Mouse (Mus musculus) lung, embryonic 15.5 days (tissue): Measurements from ENCODE around the gene Tmem164. TPM values are rescaled to one million over a fixed set of nuclear protein-coding genes. Genes with fewer than 3 reads are reported as not detected.
A peak's percentile ranks its signal among the peaks of the same experiment; 100 is the strongest.
"Not testable (repeated sequence)": the region's sequence is repeated elsewhere in the genome, so short reads cannot be mapped to it uniquely, and the experiment has no call there.

Experiments
- ATAC-seq: fragments of 200-750 bp; cut with Nextera tagmentation; 2 replicates; pipeline ENCODE4 v1.8.0; 2017; ENCODE audit warnings: moderate number of reproducible peaks, borderline replicate concordance; ENCODE audit not compliant: low FRiP score, low TSS enrichment; ENCODE audit errors: extremely low read depth
- H3K27ac ChIP-seq: fragments of 300-500 bp; sonication (generic); 2 replicates; pipeline ENCODE4 v1.5.1; 2015; ENCODE audit warnings: moderate library complexity, mild to moderate bottlenecking, inconsistent platforms
- H3K27me3 ChIP-seq: fragments of 300-500 bp; sonication (generic); 2 replicates; pipeline ENCODE4 v1.6.1; 2015; ENCODE audit warnings: inconsistent platforms
- H3K36me3 ChIP-seq: fragments of 300-500 bp; sonication (generic); 2 replicates; pipeline ENCODE4 v1.6.1; 2015; ENCODE audit warnings: inconsistent platforms
- H3K4me1 ChIP-seq: fragments of 300-500 bp; sonication (generic); 2 replicates; pipeline ENCODE4 v1.6.1; 2015; ENCODE audit warnings: inconsistent platforms
- H3K4me2 ChIP-seq: fragments of 300-500 bp; sonication (generic); 2 replicates; pipeline ENCODE4 v1.6.1; 2015; ENCODE audit warnings: inconsistent platforms, mild to moderate bottlenecking, moderate library complexity
- H3K4me3 ChIP-seq: fragments of 300-500 bp; sonication (generic); 2 replicates; pipeline ENCODE4 v1.5.1; 2015; ENCODE audit warnings: mild to moderate bottlenecking, inconsistent platforms
- H3K9ac ChIP-seq: fragments of 300-500 bp; sonication (generic); 2 replicates; pipeline ENCODE4 v1.6.1; 2015; ENCODE audit warnings: inconsistent platforms
- H3K9me3 ChIP-seq: fragments of 300-500 bp; sonication (generic); 2 replicates; pipeline ENCODE4 v1.6.1; 2016; ENCODE audit warnings: inconsistent platforms
- WGBS: fragments of 180-500 bp; shearing (Covaris S2); methylation state at CpG from one replicate; pipeline ENCODE4 v1.1.7; 2015; 5-methylcytosine and 5-hydroxymethylcytosine counted together
- polyA plus RNA-seq: library from polyadenylated mRNA; unstranded; fragments of >200 nt; fragmentation: Nextera tagmentation; extraction: Ambion mirVana; gene quantifications from 2 replicates; pipeline ENCODE4 v1.2.1, GENCODE M21; 2015

Tmem164 gene
- 51.3 and 53.5 TPM in 2 replicates for polyA plus RNA-seq

DNA sequence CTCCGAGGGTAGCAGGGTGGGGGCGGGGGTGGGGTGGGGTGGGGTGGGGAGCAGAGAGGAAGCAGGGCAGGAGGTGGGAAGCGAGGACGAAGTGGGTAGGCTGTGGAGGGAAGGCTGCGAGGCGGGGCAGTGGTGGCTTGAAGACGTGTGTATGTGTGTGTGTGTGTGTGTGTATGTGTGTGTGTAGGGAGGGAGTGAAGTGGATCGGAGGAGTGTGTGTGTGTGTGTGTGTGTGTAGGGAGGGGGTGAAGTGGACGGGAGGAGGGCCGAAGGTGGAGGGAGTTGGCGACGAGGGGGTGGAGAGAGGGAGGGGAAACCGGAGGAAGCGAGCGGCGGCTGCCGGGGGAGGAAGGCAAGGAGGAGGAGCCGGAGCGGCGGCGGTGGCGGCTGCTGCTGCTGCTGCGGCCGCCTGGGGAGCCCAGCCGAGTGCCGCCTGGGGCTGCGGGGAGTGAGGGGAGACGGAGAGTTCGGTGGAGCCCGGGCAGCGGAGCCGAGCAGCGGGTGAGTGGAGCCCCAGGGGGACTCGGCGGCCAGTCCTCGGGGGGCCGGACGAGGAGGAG, at the start of gene Tmem164:
Gene Tmem164, plus strand, starts transcription at position 351 of the 560 bp plus-strand sequence.
- 12% methylated on average over 16 of the region's 38 CpGs for WGBS
- Histone ChIP-seq H3K27ac (peak within 1 kb of the TSS; percentile 98), H3K4me2 (peak within 1 kb of the TSS; percentile 73), H3K4me3 (peak within 1 kb of the TSS; percentile 61), H3K9ac (peak within 1 kb of the TSS; percentile 60), H3K4me1 (peaks cover 31% of the 10 kb centered on the region), H3K36me3 (no peaks in the 10 kb centered on the region), H3K27me3 (no peaks in the 10 kb centered on the region), H3K9me3 (no peaks in the 10 kb centered on the region)
- ATAC-seq: peak; percentile 90

DNA sequence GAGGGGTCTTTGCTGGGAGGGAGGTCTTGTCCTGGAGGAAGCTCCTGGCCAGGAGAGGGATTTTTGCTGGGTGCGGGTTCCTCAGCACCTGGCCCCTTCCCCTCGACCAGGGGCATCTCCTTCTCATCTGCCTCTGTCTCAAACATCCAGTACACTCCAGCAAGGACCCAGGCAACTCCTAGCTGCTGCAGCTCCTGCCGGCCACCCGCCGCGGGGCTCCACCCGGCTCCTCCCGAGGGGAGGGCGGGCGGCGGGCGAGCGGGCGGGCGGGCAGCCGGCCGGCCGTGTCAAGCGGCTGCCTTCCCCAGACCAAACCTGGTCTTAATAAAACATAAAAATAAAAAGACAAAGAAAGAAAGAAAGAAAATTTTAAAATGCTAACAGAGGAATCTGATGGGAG, 48.2 kb upstream of the Tmem164 start:
- not testable (repeated sequence) for H3K4me3 ChIP-seq, H3K9me3 ChIP-seq, H3K4me1 ChIP-seq, H3K27me3 ChIP-seq, ATAC-seq, H3K36me3 ChIP-seq, H3K9ac ChIP-seq, H3K27ac ChIP-seq
- peak overlapping the region; percentile 24; the same call in 1 of the 2 replicates for H3K4me2 ChIP-seq
- WGBS: 27% methylated on average over 4 of the region's 19 CpGs

DNA sequence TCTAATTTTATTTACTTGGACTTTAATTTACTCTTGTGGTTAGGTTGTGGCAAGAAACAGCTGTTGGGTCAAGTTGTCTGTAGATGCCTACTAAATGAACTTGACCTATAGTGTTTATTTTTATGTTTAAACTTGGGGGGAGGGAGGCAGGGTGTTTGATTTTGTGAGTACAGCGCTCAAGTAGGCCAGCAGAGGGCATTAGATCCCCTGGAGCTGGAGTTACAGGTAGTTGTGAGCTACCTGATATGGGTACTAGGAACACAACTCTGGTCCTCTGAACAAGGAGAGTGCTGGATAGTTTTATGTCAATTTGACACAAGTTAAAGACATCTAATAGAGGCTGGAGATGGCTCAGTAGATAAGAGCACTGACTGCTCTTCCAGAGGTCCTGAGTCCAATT, 34.0 kb upstream of the Tmem164 start:
- ATAC-seq: no peak
- Histone ChIP-seq H3K27ac (no peak overlapping the region), H3K4me1 (no peaks in the 10 kb centered on the region), H3K36me3 (no peaks in the 10 kb centered on the region), H3K4me2 (no peak overlapping the region), H3K9ac (no peak overlapping the region), H3K9me3 (no peaks in the 10 kb centered on the region), H3K27me3 (no peaks in the 10 kb centered on the region; the same call in 1 of the 2 replicates), H3K4me3 (no peak overlapping the region)
- 48% methylated on average over 1 of the region's 1 CpGs for WGBS

DNA sequence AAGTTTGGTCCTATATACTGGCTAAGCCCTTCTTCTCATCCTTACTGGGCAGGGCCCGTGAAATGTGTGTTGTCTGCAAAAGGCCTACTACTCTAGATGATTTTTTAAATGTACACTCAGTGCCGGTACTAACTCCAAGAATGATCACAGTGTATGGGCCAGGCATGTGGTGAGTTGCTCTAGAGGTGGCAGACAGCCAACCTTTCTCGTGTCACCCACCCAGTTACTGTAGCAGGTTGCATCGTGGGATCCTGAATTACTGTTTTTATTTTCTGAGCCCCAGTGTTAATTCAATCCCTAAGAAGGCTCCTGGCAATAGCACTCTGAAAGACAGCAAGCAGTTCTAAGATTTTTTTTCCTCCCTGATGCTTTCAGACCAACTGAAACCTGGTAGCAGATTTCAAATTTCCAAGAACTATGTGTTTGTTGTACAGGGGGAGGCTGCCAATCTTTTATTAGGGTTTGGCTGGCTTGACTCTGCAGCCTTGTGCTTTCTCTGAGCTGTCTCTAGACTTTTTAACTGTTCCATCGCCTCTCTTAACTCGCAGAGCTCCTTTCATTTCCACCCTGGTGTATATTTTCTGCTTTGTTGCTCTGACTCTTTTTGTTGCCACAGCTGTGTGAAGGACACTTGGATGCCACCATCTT, 31.0 kb upstream of the Tmem164 start:
- WGBS: 56% methylated on average over 6 of the region's 6 CpGs
- Histone ChIP-seq H3K27ac (no peak overlapping the region), H3K9ac (no peak overlapping the region), H3K27me3 (no peaks in the 10 kb centered on the region; the same call in 1 of the 2 replicates), H3K36me3 (no peaks in the 10 kb centered on the region), H3K4me1 (no peaks in the 10 kb centered on the region), H3K9me3 (no peaks in the 10 kb centered on the region), H3K4me3 (no peak overlapping the region), H3K4me2 (no peak overlapping the region)
- no peak for ATAC-seq

DNA sequence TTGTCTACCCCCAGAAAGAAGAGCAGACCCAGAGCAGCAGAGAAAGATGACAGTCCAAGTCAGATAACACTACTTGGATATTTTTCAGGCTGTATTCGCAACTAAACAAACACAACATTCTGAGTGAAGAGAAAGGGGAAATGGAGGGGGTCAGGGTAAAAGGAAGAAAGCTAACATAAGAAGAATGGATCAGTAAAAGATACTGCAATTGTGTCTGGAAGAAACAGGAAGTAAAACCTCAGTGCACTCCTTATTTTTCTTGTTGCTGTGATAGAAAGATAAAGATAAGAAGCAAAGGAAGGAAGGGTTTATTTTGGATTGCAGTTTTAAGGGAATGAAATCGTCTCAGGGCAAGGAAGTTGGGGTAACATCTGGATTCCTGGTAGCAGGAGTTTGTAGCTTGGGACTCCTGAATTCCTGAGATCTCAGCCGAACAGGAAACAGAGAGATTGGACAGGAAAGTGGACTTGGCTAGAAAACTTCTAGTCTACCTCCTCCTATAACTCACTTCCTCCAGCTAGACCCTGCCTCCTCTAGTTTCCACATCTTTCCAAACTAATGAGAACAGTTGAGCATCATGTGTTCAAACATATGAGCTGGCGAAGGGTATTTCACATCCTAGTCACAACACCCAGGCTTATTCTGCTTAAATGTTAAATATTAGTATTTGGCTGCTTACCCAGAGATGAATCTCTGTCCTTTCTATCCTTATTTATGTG, 16.3 kb upstream of the Tmem164 start:
- no peak overlapping the region for H3K4me2 ChIP-seq
- H3K9me3 ChIP-seq: no peaks in the 10 kb centered on the region
- H3K27me3 ChIP-seq: no peaks in the 10 kb centered on the region
- H3K4me1 ChIP-seq: no peaks in the 10 kb centered on the region
- no peak for ATAC-seq
- H3K36me3 ChIP-seq: no peaks in the 10 kb centered on the region
- H3K27ac ChIP-seq: no peak overlapping the region
- WGBS: 41% methylated on average over 4 of the region's 4 CpGs
- no peak overlapping the region for H3K9ac ChIP-seq
- no peak overlapping the region for H3K4me3 ChIP-seq

DNA sequence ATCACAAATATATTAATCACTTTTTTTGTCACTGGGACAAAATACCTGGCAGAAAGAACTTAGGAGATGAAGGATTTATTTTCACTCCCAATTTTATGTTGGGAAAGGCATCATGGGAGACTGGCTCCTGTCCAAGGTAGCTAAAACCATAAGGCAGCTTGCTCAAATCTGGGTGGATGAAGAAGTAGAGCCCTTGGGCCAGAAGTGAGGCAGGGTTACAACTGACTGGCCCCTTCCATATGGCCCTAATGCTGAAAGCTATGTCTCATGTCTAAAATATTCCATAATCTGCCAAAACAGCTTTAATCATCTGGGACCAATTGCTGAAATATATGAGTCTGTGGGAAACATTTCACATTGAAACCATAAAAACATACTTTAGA, 15.8 kb upstream of the Tmem164 start:
- H3K27ac ChIP-seq: no peak overlapping the region

DNA sequence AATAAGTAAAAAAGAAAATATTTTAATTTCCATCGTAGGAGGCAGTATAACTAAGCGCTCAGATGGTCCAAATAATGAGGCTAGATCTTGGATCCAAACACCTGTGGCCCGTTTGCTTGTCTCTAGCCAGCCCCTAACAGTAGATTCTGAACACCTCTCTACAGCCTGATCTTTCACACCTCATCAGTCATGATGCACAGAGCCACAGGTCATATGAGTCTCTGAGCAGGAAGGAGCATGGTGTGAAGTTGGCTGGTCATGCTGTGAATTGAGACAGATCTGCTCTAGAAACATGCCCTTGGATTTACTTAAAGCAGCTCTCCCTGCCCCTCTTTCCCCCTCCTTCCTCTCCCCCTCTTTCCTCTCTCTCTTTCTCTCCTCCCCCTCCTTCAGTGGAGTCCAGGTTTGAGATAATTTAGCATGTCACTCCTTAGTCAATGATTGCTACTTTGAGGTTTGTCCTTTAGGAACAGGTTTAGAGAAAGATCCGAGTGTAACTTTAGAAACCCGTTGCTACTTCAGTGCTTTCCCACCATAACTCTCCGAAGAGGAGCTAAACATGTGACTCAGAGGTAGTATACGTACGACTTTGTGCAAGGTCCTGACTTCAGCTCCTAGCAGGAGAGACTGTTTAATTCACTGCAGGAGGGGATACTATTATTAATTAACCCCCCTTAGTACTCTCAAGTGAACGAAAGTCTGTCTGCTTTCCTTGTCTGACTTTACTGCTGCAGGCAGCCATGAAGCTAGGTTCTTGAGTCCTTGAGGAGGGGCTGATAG, 11.7 kb upstream of the Tmem164 start:
- ATAC-seq: no peak
- H3K4me3 ChIP-seq: no peak overlapping the region
- H3K4me2 ChIP-seq: no peak overlapping the region
- no peaks in the 10 kb centered on the region for H3K4me1 ChIP-seq
- no peaks in the 10 kb centered on the region for H3K9me3 ChIP-seq
- H3K27me3 ChIP-seq: no peaks in the 10 kb centered on the region
- H3K36me3 ChIP-seq: no peaks in the 10 kb centered on the region
- H3K9ac ChIP-seq: no peak overlapping the region
- 49% methylated on average over 9 of the region's 9 CpGs for WGBS
- H3K27ac ChIP-seq: no peak overlapping the region

More for the DNA sequence above, 15.8 kb upstream of the Tmem164 start:
- H3K9me3 ChIP-seq: no peaks in the 10 kb centered on the region
- no peaks in the 10 kb centered on the region for H3K4me1 ChIP-seq
- no peak for ATAC-seq
- no peaks in the 10 kb centered on the region for H3K36me3 ChIP-seq
- H3K4me3 ChIP-seq: no peak overlapping the region
- no peaks in the 10 kb centered on the region for H3K27me3 ChIP-seq
- H3K9ac ChIP-seq: no peak overlapping the region
- no peak overlapping the region for H3K4me2 ChIP-seq

DNA sequence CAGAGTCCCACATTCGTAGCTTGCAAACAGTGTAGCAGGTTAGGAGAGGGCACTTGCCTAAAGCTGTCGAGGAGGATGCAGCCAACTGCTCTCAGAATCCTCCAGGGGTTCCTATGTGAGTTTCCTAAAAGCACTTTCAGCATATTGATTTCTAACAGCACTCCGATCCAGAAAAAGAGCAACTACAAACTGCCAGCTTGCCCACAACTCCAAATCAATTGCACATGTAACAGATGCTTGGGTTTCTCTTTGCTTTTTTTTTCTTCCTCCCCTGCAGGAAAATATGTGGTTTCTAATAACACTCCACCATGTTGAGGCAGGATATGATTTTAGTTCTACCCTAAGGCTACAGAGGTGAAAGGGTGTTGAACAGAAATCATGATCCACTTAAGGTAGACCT, 11.1 kb upstream of the Tmem164 start:
- H3K4me2 ChIP-seq: no peak overlapping the region
- H3K4me3 ChIP-seq: no peak overlapping the region
- ATAC-seq: no peak
- WGBS: 42% methylated on average over 3 of the region's 3 CpGs
- no peaks in the 10 kb centered on the region for H3K4me1 ChIP-seq
- no peaks in the 10 kb centered on the region for H3K9me3 ChIP-seq
- H3K27ac ChIP-seq: no peak overlapping the region
- H3K9ac ChIP-seq: no peak overlapping the region
- H3K36me3 ChIP-seq: no peaks in the 10 kb centered on the region
- no peaks in the 10 kb centered on the region for H3K27me3 ChIP-seq

DNA sequence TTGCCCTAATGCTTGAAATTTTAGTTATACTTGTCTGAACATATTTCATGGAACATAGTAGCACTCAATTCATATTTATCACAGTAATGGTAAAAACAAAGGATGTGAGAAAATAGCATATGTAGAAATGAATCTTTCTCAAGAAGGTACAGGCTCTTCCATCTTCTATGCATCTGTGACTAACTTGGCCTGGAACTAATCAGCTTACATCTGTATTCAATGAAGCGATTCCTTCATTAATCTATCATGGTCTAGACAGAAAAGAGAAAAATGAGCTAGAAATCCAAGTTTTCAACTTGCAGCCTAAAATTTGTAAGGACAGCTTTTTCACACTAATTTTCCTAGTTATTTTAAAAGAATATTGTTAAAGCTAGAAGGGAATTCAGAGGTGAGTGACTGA, 10.1 kb upstream of the Tmem164 start:
- H3K27me3 ChIP-seq: no peaks in the 10 kb centered on the region
- H3K9ac ChIP-seq: no peak overlapping the region
- no peak for ATAC-seq
- H3K4me2 ChIP-seq: no peak overlapping the region
- no peak overlapping the region for H3K4me3 ChIP-seq
- no peaks in the 10 kb centered on the region for H3K36me3 ChIP-seq
- no peaks in the 10 kb centered on the region for H3K9me3 ChIP-seq
- 95% methylated on average over 1 of the region's 1 CpGs for WGBS
- no peaks in the 10 kb centered on the region for H3K4me1 ChIP-seq
- H3K27ac ChIP-seq: no peak overlapping the region

DNA sequence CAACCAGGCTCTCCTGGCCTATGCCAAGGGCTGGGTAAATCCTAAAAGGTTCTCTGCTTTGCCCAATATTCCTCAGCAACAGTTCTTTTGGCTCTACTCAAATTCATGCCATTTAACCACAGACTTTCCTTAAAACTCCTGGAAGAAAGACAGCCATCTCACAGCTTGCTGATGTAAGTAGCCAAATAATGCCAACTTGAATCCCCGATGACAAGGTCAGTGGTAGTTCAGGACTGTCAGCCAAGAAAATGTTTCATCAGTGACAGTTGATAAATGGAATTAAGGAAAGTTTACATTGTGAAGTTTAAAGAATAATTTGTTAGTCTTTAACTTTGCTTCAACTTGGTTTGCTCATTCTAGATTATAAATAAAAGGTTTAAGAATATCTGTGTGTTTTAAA, 8.5 kb upstream of the Tmem164 start:
- no peak overlapping the region for H3K4me3 ChIP-seq
- H3K27me3 ChIP-seq: no peaks in the 10 kb centered on the region
- no peaks in the 10 kb centered on the region for H3K36me3 ChIP-seq
- no peak overlapping the region for H3K27ac ChIP-seq
- no peak overlapping the region for H3K9ac ChIP-seq
- WGBS: 71% methylated on average over 1 of the region's 1 CpGs
- no peak overlapping the region for H3K4me2 ChIP-seq
- H3K9me3 ChIP-seq: no peaks in the 10 kb centered on the region
- no peak for ATAC-seq
- no peaks in the 10 kb centered on the region for H3K4me1 ChIP-seq

DNA sequence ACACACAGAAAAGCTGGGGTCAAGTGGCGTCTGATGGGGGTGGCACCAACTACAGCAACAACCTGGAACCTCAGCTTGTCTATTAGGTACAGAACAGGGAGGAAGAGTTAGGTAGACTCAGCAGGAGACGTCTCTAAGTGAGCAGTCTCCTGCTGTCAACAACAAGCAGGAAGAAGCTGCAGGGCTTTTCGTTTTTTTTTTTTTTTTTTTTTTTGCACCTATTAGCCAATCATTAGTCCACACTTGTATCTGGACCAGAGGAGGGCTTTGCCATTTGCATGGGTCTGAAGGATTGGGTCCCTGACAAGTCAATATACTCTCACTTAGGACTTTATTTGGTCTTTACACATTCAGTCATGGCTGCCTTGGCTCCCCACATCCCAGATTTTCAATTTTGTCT, 4.0 kb upstream of the Tmem164 start:
- H3K36me3 ChIP-seq: no peaks in the 10 kb centered on the region
- H3K4me1 ChIP-seq: no peaks in the 10 kb centered on the region
- no peak for ATAC-seq
- H3K27ac ChIP-seq: no peak overlapping the region
- no peaks in the 10 kb centered on the region for H3K9me3 ChIP-seq
- 36% methylated on average over 3 of the region's 3 CpGs for WGBS
- no peak overlapping the region for H3K4me2 ChIP-seq
- no peak overlapping the region for H3K9ac ChIP-seq
- no peak overlapping the region for H3K4me3 ChIP-seq
- no peaks in the 10 kb centered on the region for H3K27me3 ChIP-seq
